Mouse (Mus musculus) kidney, adult 2 months (tissue): ENCODE measurements around the gene Rabggta. TPM values are rescaled to one million over a fixed set of nuclear protein-coding genes. Genes with fewer than 3 reads are reported as not detected.
A peak's percentile ranks its signal among the peaks of the same experiment; 100 is the strongest.

ENCODE experiments used
- DNase-seq: peaks from one replicate; pipeline ENCODE4 v3.0.0; 2021
- H3K27ac ChIP-seq: fragments of 200-500 bp; 2 replicates; pipeline ENCODE4 v1.5.1; 2012; ENCODE audit warnings: low read depth, low read length, control low read depth, inconsistent platforms; ENCODE audit not compliant: insufficient read depth
- H3K27me3 ChIP-seq: fragments of 200-500 bp; replicated peaks from 2 replicates; pipeline ENCODE4 v1.6.1; 2012; ENCODE audit warnings: mild to moderate bottlenecking, moderate library complexity, low read length, inconsistent platforms; ENCODE audit not compliant: control insufficient read depth, insufficient read depth
- H3K36me3 ChIP-seq: fragments of 200-500 bp; 2 replicates; pipeline ENCODE4 v1.6.1; 2012; ENCODE audit warnings: mild to moderate bottlenecking, moderate library complexity, low read length, inconsistent platforms; ENCODE audit not compliant: control insufficient read depth, insufficient read depth
- H3K4me1 ChIP-seq: fragments of 200-500 bp; 2 replicates; pipeline ENCODE4 v1.6.1; 2011; ENCODE audit warnings: low read length; ENCODE audit not compliant: control insufficient read depth, insufficient read depth
- H3K4me3 ChIP-seq: fragments of 200-500 bp; 2 replicates; pipeline ENCODE4 v1.5.1; 2011; ENCODE audit warnings: mild to moderate bottlenecking, low read depth, low read length, control low read depth; ENCODE audit not compliant: insufficient read depth
- CTCF ChIP-seq: fragments of 200-500 bp; conservative IDR thresholded peaks from 2 replicates; pipeline ENCODE4 v1.5.1; 2011; ENCODE audit warnings: low read depth, mild to moderate bottlenecking, control low read depth, low read length, moderate library complexity, mixed read lengths; ENCODE audit not compliant: insufficient read depth, insufficient read length
- POLR2A ChIP-seq: fragments of 200-500 bp; IDR thresholded peaks from one replicate; pipeline ENCODE4 v1.6.1; 2011; ENCODE audit warnings: low read depth, low read length, control low read depth
- WGBS: fragments of 180-500 bp; shearing (Covaris S2); methylation state at CpG from one replicate; pipeline ENCODE4 v1.1.7; 2018; 5-methylcytosine and 5-hydroxymethylcytosine counted together
- polyA plus RNA-seq: library from polyadenylated mRNA; depleted of rRNA; stranded (reverse); fragments of >200 nt; gene quantifications from 2 replicates; pipeline ENCODE4 v1.2.3, GENCODE M21; 2012; rRNA removed

Gene Rabggta
- polyA plus RNA-seq = 70.0 and 86.9 TPM in 2 replicates

GRCm38 (mm10) chr14:55721700-55722437 lies at the start of gene Rabggta:
Gene Rabggta, minus strand, starts transcription at chr14:55722263.
- Histone ChIP-seq H3K27ac (peak within 1 kb of the TSS; percentile 88), H3K27me3 (no peaks in the 10 kb centered on the region), H3K4me3 (peak within 1 kb of the TSS; percentile 92), H3K4me1 (peaks cover 20% of the 10 kb centered on the region; the same call in 1 of the 2 replicates), H3K36me3 (no peaks in the 10 kb centered on the region)
- TF ChIP-seq POLR2A (no peak), CTCF (peak; percentile 92)
- DNase-seq = peak; percentile 97
- WGBS = under 1% methylated on average over 50 of the region's 50 CpGs

- TF ChIP-seq POLR2A (no peak), CTCF (no peak)
- no peaks in the 10 kb centered on the region for H3K36me3 ChIP-seq
- H3K27ac ChIP-seq = no peak overlapping the region
- WGBS = 88% methylated on average over 16 of the region's 16 CpGs
- no peak for DNase-seq
- H3K4me1 ChIP-seq = no peaks in the 10 kb centered on the region
- no peak overlapping the region for H3K4me3 ChIP-seq
- no peaks in the 10 kb centered on the region for H3K27me3 ChIP-seq
Measured at GRCm38 (mm10) chr14:55769087-55769703, 47.1 kb upstream of the Rabggta start.

GRCm38 (mm10) chr14:55768555-55768954 lies 46.5 kb upstream of the Rabggta start:
- Histone ChIP-seq H3K27ac (no peak overlapping the region), H3K4me3 (no peak overlapping the region), H3K27me3 (no peaks in the 10 kb centered on the region), H3K4me1 (no peaks in the 10 kb centered on the region), H3K36me3 (no peaks in the 10 kb centered on the region)
- no peak for TF ChIP-seq CTCF
- no peak for TF ChIP-seq POLR2A
- WGBS = 94% methylated on average over 6 of the region's 6 CpGs
- no peak for DNase-seq

GRCm38 (mm10) chr14:55767519-55768414 lies 45.7 kb upstream of the Rabggta start:
- no peaks in the 10 kb centered on the region for H3K36me3 ChIP-seq
- no peak overlapping the region for H3K27ac ChIP-seq
- H3K27me3 ChIP-seq = no peaks in the 10 kb centered on the region
- DNase-seq = peak; percentile 84
- H3K4me1 ChIP-seq = no peaks in the 10 kb centered on the region
- peak overlapping the region; percentile 33; the same call in 1 of the 2 replicates for H3K4me3 ChIP-seq
- 9% methylated on average over 52 of the region's 52 CpGs for WGBS
- TF ChIP-seq POLR2A (no peak), CTCF (peak; percentile 58)

GRCm38 (mm10) chr14:55765696-55766095 lies 43.6 kb upstream of the Rabggta start, which contains the start of gene Ltb4r1:
Gene Ltb4r1, plus strand, starts transcription at chr14:55765962.
- H3K36me3 ChIP-seq = no peaks in the 10 kb centered on the region
- no peak for TF ChIP-seq CTCF
- no peak for TF ChIP-seq POLR2A
- no peaks in the 10 kb centered on the region for H3K27me3 ChIP-seq
- DNase-seq = no peak
- 76% methylated on average over 4 of the region's 4 CpGs for WGBS
- no peak within 1 kb of the TSS for H3K27ac ChIP-seq
- H3K4me1 ChIP-seq = 0 out of 2 replicates have a peak, but pooled peaks cover 4% of the 10 kb centered on the region
- no peak within 1 kb of the TSS for H3K4me3 ChIP-seq

GRCm38 (mm10) chr14:55763166-55763565 lies 41.1 kb upstream of the Rabggta start:
- Histone ChIP-seq H3K4me1 (peaks cover 11% of the 10 kb centered on the region; the same call in 1 of the 2 replicates), H3K27ac (peak overlapping the region; percentile 27; the same call in 1 of the 2 replicates), H3K27me3 (no peaks in the 10 kb centered on the region), H3K4me3 (no peak overlapping the region), H3K36me3 (no peaks in the 10 kb centered on the region)
- 44% methylated on average over 7 of the region's 7 CpGs for WGBS
- TF ChIP-seq POLR2A (no peak), CTCF (no peak)
- DNase-seq = no peak
